ENCODE assay signal across 15 mouse cellular contexts in genomic region chr13:89637012-89637411, GRCm38 (mm10).
"Had no signal": no experiment of that assay in that cellular context is flagged by ENCODE, and none has a peak within 500 bp of the region (broad histone marks: within the 10 kb centered on the region; RNA-seq: fewer than 3 reads in every experiment).

No protein-coding gene starts in this region.

- H3K9ac ChIP-seq: liver, embryonic 12.5 days; liver, embryonic 14.5 days; lung, embryonic 14.5 days; midbrain, embryonic 12.5 days; neural tube, embryonic 12.5 days; stomach, embryonic 15.5 days had no signal

- H3K4me2 ChIP-seq: liver, embryonic 12.5 days; lung, embryonic 14.5 days; midbrain, embryonic 12.5 days; neural tube, embryonic 12.5 days; stomach, embryonic 15.5 days had no signal

- ATAC-seq: liver, embryonic 12.5 days; midbrain, embryonic 16.5 days had no signal

- H3K4me1 ChIP-seq: liver, embryonic 12.5 days; midbrain, embryonic 10.5 days; midbrain, embryonic 12.5 days; neural tube, embryonic 12.5 days; stomach, embryonic 15.5 days had no signal

- H3K27ac ChIP-seq: liver, embryonic 12.5 days; liver, embryonic 14.5 days; midbrain, embryonic 10.5 days; midbrain, embryonic 12.5 days; neural tube, embryonic 12.5 days; stomach, embryonic 15.5 days; stomach, postnatal 0 days had no signal

- H3K4me3 ChIP-seq: liver, embryonic 12.5 days; midbrain, embryonic 10.5 days; midbrain, embryonic 12.5 days; neural tube, embryonic 12.5 days; stomach, embryonic 15.5 days had no signal

- H3K9me3 ChIP-seq: liver, embryonic 12.5 days; midbrain, embryonic 10.5 days; midbrain, embryonic 12.5 days; neural tube, embryonic 12.5 days; stomach, embryonic 15.5 days had no signal

- H3K36me3 ChIP-seq: liver, embryonic 12.5 days; midbrain, embryonic 10.5 days; midbrain, embryonic 12.5 days; neural tube, embryonic 12.5 days; stomach, embryonic 15.5 days had no signal

- DNase-seq: lung, embryonic 14.5 days; lung, postnatal 4 days; midbrain, embryonic 14.5 days; right cerebral cortex, postnatal 14 days; thymus, adult 2 months; thymus, postnatal 25 days; thymus, postnatal 4 days had no signal

- H3K27me3 ChIP-seq: liver, embryonic 12.5 days; midbrain, embryonic 12.5 days; neural tube, embryonic 12.5 days; stomach, embryonic 15.5 days had no signal
